Mouse (Mus musculus) heart, postnatal 0 days (tissue): ENCODE measurements around the gene Tap1. TPM values are rescaled to one million over a fixed set of nuclear protein-coding genes. Genes with fewer than 3 reads are reported as not detected.

Experiments used
- ATAC-seq: fragments of 200-750 bp; cut with Nextera tagmentation; 2 replicates; pipeline ENCODE4 v1.8.0; 2017; ENCODE audit warnings: low read depth, moderate number of reproducible peaks, moderate library complexity; ENCODE audit not compliant: insufficient read depth
- DNase-seq: peaks from one replicate; pipeline ENCODE4 v3.0.0-alpha.2; 2016; ENCODE audit warnings: low spot score
- H3K27ac ChIP-seq: fragments of 300-500 bp; sonication (generic); 2 replicates; pipeline ENCODE4 v1.5.1; 2014; ENCODE audit warnings: low read depth, mild to moderate bottlenecking
- H3K27me3 ChIP-seq: fragments of 300-500 bp; sonication (generic); 2 replicates; pipeline ENCODE4 v1.6.1; 2014; ENCODE audit warnings: low read length, mixed read lengths; ENCODE audit not compliant: control insufficient read depth, insufficient read depth
- H3K36me3 ChIP-seq: fragments of 300-500 bp; sonication (generic); replicated peaks from 2 replicates; pipeline ENCODE4 v1.6.1; 2014; ENCODE audit warnings: low read length, mixed read lengths; ENCODE audit not compliant: control insufficient read depth, insufficient read depth
- H3K4me1 ChIP-seq: fragments of 300-500 bp; sonication (generic); 2 replicates; pipeline ENCODE4 v1.6.1; 2014; ENCODE audit warnings: antibody characterized with exemption; ENCODE audit not compliant: control insufficient read depth, insufficient read depth
- H3K4me2 ChIP-seq: fragments of 300-500 bp; sonication (generic); 2 replicates; pipeline ENCODE4 v1.6.1; 2014; ENCODE audit warnings: low read depth, mild to moderate bottlenecking, low read length, moderate library complexity
- H3K4me3 ChIP-seq: fragments of 300-500 bp; sonication (generic); 2 replicates; pipeline ENCODE4 v1.5.1; 2014; ENCODE audit warnings: low read depth, low read length
- H3K9ac ChIP-seq: fragments of 300-500 bp; sonication (generic); replicated peaks from 2 replicates; pipeline ENCODE4 v1.6.1; 2014; ENCODE audit warnings: low read depth, low read length, mixed read lengths
- H3K9me3 ChIP-seq: fragments of 300-500 bp; sonication (generic); replicated peaks from 2 replicates; pipeline ENCODE4 v1.6.1; 2016; ENCODE audit warnings: low read length; ENCODE audit not compliant: control insufficient read depth
- CTCF ChIP-seq: IDR thresholded peaks from 2 replicates; pipeline ENCODE4 v1.5.1; 2016; ENCODE audit warnings: antibody characterized with exemption, control low read depth, low read depth
- EP300 ChIP-seq: IDR thresholded peaks from 2 replicates; pipeline ENCODE4 v1.6.1; 2016; ENCODE audit warnings: antibody characterized with exemption, low read depth
- WGBS: fragments of 180-500 bp; shearing (Covaris S2); extraction: QIAGEN DNeasy Blood & Tissue Kit; methylation state at CpG from one replicate; pipeline ENCODE4 v1.1.7; 2014; 5-methylcytosine and 5-hydroxymethylcytosine counted together
- polyA plus RNA-seq: library from polyadenylated mRNA; unstranded; fragments of >200 nt; fragmentation: Nextera tagmentation; extraction: Ambion mirVana; gene quantifications from 2 replicates; pipeline ENCODE4 v1.2.1, GENCODE M21; 2015
- total RNA-seq: library from RNA; depleted of rRNA; stranded (reverse); fragments of >200 nt; gene quantifications from 2 replicates; pipeline ENCODE4 v1.2.3, GENCODE M21; 2014; ENCODE audit warnings: low replicate concordance; rRNA removed

The Tap1 gene
- 8.8 and 10.7 TPM in 2 replicates for total RNA-seq
- polyA plus RNA-seq, result 2.7 and 3.7 TPM in 2 replicates

GRCm38 (mm10) chr17:34187261-34187916 lies at the start of gene Tap1, which contains the start of gene Psmb9:
Tap1 (plus strand) TSS chr17:34187553.
Psmb9 (minus strand) TSS chr17:34187764.
- no peaks in the 10 kb centered on the region for H3K9me3 ChIP-seq
- under 1% methylated on average over 46 of the region's 46 CpGs for WGBS
- H3K27me3 ChIP-seq, result peaks cover 59% of the 10 kb centered on the region
- H3K4me1 ChIP-seq, result peaks cover 8% of the 10 kb centered on the region; the same call in 1 of the 2 replicates
- H3K4me3 ChIP-seq, result peak within 1 kb of the TSS; percentile 69
- no peaks in the 10 kb centered on the region for H3K36me3 ChIP-seq
- peak; percentile 84 for DNase-seq
- peak; percentile 95 for ATAC-seq
- H3K4me2 ChIP-seq, result peak within 1 kb of the TSS; percentile 94
- H3K27ac ChIP-seq, result peak within 1 kb of the TSS; percentile 69
- peak within 1 kb of the TSS; percentile 77 for H3K9ac ChIP-seq
- TF ChIP-seq EP300 (no peak), CTCF (no peak)

- DNase-seq, result no peak
- no peak overlapping the region for H3K4me3 ChIP-seq
- H3K27ac ChIP-seq, result no peak overlapping the region
- no peak for TF ChIP-seq CTCF
- no peak for TF ChIP-seq EP300
- no peaks in the 10 kb centered on the region for H3K9me3 ChIP-seq
- no peaks in the 10 kb centered on the region for H3K36me3 ChIP-seq
- ATAC-seq, result no peak
- H3K27me3 ChIP-seq, result peaks cover 55% of the 10 kb centered on the region
- 71% methylated on average over 7 of the region's 7 CpGs for WGBS
- peaks cover 10% of the 10 kb centered on the region for H3K4me1 ChIP-seq
- no peak overlapping the region for H3K9ac ChIP-seq
- H3K4me2 ChIP-seq, result no peak overlapping the region
Observed at GRCm38 (mm10) chr17:34137601-34138000, 49.8 kb upstream of the Tap1 start.

GRCm38 (mm10) chr17:34138655-34139054 lies 48.7 kb upstream of the Tap1 start:
- H3K27me3 ChIP-seq, result peaks cover 55% of the 10 kb centered on the region

GRCm38 (mm10) chr17:34139416-34139815 lies 47.9 kb upstream of the Tap1 start:
- H3K9me3 ChIP-seq, result no peaks in the 10 kb centered on the region
- no peak overlapping the region for H3K9ac ChIP-seq
- peaks cover 10% of the 10 kb centered on the region for H3K4me1 ChIP-seq
- DNase-seq, result no peak
- peak overlapping the region; percentile 71 for H3K4me2 ChIP-seq
- H3K27ac ChIP-seq, result no peak overlapping the region
- H3K36me3 ChIP-seq, result no peaks in the 10 kb centered on the region
- WGBS, result 3% methylated on average over 16 of the region's 16 CpGs
- no peak for ATAC-seq
- H3K27me3 ChIP-seq, result peaks cover 55% of the 10 kb centered on the region
- peak overlapping the region; percentile 39 for H3K4me3 ChIP-seq
- no peak for TF ChIP-seq CTCF
- TF ChIP-seq EP300, result no peak

More at GRCm38 (mm10) chr17:34138655-34139054, 48.7 kb upstream of the Tap1 start:
- no peak overlapping the region for H3K4me3 ChIP-seq
- WGBS, result 72% methylated on average over 7 of the region's 7 CpGs
- no peak for DNase-seq
- H3K4me1 ChIP-seq, result peaks cover 10% of the 10 kb centered on the region
- ATAC-seq, result no peak
- H3K4me2 ChIP-seq, result no peak overlapping the region
- TF ChIP-seq CTCF (no peak), EP300 (no peak)
- H3K36me3 ChIP-seq, result no peaks in the 10 kb centered on the region
- H3K9ac ChIP-seq, result no peak overlapping the region
- no peaks in the 10 kb centered on the region for H3K9me3 ChIP-seq
- no peak overlapping the region for H3K27ac ChIP-seq

- ATAC-seq (no peak), DNase-seq (no peak)
- Histone ChIP-seq H3K4me1 (peaks cover 10% of the 10 kb centered on the region), H3K4me3 (0 out of 2 replicates have a peak overlapping the region, but pooled peaks have one; percentile 39), H3K27ac (no peak overlapping the region), H3K4me2 (peak overlapping the region; percentile 71; the same call in 1 of the 2 replicates), H3K9me3 (no peaks in the 10 kb centered on the region), H3K27me3 (peaks cover 55% of the 10 kb centered on the region), H3K36me3 (no peaks in the 10 kb centered on the region), H3K9ac (no peak overlapping the region)
- 9% methylated on average over 5 of the region's 5 CpGs for WGBS
- TF ChIP-seq EP300, result no peak
- TF ChIP-seq CTCF, result no peak
Observed at GRCm38 (mm10) chr17:34140240-34140639, 47.1 kb upstream of the Tap1 start.
